Mouse (Mus musculus): Measurements from ENCODE around the gene Lyst.

GRCm38 (mm10) chr13:13798775-13799174 is 208.6 kb downstream of the Lyst start:
- no peak for TF ChIP-seq CTCF (IDR thresholded peaks at IDR 0.05; ENCODE audit: control insufficient read depth, insufficient read depth, insufficient read length)
- TF ChIP-seq CEBPB (IDR thresholded peaks at IDR 0.05; ENCODE audit: low read depth) = no peak
- no peak for TF ChIP-seq MYOG (IDR thresholded peaks at IDR 0.05; ENCODE audit: control insufficient read depth, extremely low read depth, insufficient read length)
- no peak for TF ChIP-seq FOSL1 (IDR thresholded peaks at IDR 0.05; ENCODE audit: insufficient read depth, low read length, poor library complexity, severe bottlenecking)
- no peak for TF ChIP-seq MAX (IDR thresholded peaks at IDR 0.05)
- no peak for TF ChIP-seq USF1 (IDR thresholded peaks at IDR 0.05; ENCODE audit: low read depth)

Measured in C2C12 (cell line).